Mouse (Mus musculus) retina, postnatal 7 days (tissue): ENCODE results near the gene Nmt2.
A peak's percentile ranks its signal among the peaks of the same experiment; 100 is the strongest.

Experiments used
- DNase-seq: peaks from one replicate; pipeline ENCODE4 v3.0.0-alpha.2; 2012; ENCODE audit warnings: low read depth, low spot score

Nmt2 gene

DNA sequence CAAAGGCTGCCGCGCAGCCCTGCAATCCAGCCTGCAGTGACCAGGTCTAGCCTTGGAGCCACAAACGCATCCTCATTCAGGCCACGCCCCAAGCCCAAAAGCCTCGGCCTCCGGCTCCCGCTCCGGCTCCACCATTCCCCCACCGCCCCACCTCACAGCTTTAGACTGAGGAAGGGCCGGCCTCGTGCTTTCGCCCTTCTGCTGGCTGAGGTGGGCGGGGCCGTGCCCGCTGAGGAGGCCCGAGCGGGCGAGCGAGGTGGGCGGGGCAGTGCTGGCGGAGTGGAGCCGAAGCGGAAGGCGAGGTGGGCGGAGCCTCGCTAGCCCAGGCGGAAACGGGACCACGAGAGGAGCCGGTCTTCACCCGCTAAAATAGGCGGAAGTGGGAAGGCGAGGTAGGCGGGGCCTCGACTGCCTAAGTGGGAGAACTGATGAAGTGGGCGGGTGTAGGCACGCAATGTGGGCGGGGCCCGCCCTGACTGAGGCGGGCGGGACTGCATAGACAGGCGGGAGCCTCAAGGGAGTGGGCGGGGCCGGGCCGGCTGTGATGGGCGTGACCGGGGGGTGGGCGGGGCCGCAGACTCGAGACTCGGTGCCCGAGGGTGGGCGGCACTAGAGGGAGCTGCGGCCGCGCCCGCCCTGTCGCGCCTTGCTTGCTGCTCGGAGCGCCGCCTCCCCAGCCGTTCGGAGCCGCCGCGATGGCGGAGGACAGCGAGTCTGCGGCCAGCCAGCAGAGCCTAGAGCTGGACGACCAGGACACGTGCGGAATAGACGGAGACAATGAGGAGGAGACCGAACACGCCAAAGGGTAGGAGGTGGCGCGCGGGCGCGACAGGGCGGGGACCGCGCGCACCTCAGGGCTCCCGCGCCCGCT is at the start of gene Nmt2:
Nmt2 (plus strand) TSS at position 611 of the 871 bp plus-strand sequence.
- peak; percentile 100 for DNase-seq

GRCm38 (mm10) chr2:3239255-3239654 is 44.8 kb upstream of the Nmt2 start:
- DNase-seq: no peak

DNA sequence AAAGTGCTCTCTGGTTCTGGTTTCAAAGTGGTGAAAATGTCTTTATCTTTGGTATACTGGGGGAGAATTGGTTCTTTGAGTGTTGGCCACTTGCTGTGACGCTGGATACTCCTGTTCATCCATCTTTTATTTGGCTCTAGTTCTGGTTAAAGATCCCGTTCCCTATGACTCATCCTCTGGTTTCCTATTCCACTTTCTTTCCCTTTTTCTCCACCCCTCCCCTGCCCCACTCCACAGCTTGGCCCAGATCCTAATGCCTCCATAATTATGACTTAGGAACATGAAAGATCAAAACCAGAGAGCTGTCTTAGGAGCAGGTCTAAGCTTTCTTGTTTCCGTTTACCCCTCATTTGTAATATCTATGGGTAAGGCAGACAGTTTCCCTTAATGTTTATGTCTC is 39.8 kb upstream of the Nmt2 start:
- no peak for DNase-seq

- no peak for DNase-seq
Measured at GRCm38 (mm10) chr2:3251309-3251708, 32.7 kb upstream of the Nmt2 start.

GRCm38 (mm10) chr2:3266466-3266865 is 17.5 kb upstream of the Nmt2 start:
- DNase-seq: no peak

DNA sequence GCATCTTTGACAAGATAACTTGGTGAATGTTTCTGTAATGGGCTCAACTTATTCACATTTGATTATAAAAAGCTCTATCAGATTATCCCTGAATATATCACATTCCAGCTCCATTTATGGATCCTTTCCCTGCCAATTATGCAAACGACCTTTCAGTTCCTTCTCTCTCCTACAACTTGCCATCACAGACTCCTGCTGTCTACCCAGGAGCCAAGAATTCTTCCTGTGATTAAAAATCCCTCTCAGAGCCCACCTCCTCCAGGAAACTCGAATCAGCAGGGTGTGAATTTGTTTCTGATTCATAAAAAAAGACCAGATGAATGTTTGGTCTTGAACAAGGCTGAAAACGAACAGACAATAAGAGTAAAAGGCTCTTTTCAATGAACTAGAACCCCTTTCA is 16.1 kb upstream of the Nmt2 start:
- no peak for DNase-seq

- no peak for DNase-seq
Measured at GRCm38 (mm10) chr2:3273349-3273748, 10.7 kb upstream of the Nmt2 start.

GRCm38 (mm10) chr2:3276106-3276505 is 7.9 kb upstream of the Nmt2 start:
- DNase-seq: no peak

DNA sequence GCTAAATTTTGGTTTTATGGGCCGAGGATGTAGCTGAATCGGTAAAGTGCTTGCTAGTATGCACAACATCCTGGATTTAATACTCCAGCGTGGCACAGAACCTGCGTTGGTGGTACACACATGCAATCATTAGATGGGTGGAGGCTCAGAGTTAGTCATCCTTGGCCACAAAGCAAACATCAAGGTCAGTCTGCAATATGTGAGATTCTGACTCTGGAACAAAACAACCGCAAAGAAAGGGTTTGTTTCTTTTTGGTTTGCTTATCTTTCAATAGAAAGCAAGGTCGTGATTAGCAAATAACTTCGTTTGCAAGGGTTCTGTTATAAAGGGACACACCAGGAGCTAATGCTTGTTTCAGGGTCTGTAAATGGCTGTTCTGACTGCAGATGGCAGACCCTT is 6.5 kb upstream of the Nmt2 start:
- no peak for DNase-seq

- DNase-seq: no peak
Measured at GRCm38 (mm10) chr2:3281311-3281710, 2.7 kb upstream of the Nmt2 start.

- no peak for DNase-seq
Measured at GRCm38 (mm10) chr2:3282866-3283601, 978 bp upstream of the Nmt2 start.

- DNase-seq: peak; percentile 35
Measured at GRCm38 (mm10) chr2:3284473-3285180, 615 bp downstream of the Nmt2 start.

- no peak for DNase-seq
Measured at GRCm38 (mm10) chr2:3285181-3285530, 1.1 kb downstream of the Nmt2 start.

DNA sequence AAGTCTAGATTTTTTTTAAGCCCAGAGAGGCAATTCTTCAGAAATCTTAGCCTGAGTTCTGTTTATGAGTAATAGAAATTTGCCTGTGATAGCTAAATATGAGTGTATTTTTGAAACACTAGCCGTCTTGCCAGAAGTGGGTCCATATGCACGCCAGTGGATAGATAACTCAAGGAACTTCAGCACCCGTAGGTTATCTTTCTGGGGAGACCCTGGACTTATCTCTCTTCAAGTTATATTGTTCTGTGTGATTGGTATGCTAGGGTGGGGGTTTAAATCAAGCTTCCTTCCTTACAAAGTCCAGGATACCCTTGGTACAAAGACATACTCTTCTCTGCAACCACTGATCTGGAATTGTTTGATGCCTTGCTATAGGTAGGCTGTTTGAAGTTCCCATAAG is 1.7 kb downstream of the Nmt2 start:
- DNase-seq: no peak

DNA sequence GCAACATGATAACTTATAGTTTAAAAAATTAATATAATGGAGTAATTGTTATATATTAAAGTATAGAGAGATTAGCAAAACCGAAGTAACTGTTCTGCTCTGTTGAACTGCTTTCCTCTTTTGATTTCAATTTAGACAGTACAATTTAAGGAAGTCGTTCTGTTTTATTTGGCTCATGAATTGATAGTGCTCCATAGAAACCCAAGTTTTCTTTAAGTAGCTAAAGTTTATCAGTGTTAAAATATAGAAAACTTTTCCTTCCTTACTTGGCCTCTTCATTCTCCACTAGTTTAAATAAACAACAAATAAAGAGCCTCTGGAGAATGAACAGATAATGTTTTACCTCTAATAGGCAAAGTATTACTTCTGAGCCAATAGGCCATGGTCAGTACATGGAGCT is 2.2 kb downstream of the Nmt2 start:
- no peak for DNase-seq

- DNase-seq: no peak
Measured at GRCm38 (mm10) chr2:3289581-3289980, 5.6 kb downstream of the Nmt2 start.

GRCm38 (mm10) chr2:3292170-3292569 is 8.2 kb downstream of the Nmt2 start:
- no peak for DNase-seq

- DNase-seq: no peak
Measured at GRCm38 (mm10) chr2:3295826-3296225, 11.8 kb downstream of the Nmt2 start.

DNA sequence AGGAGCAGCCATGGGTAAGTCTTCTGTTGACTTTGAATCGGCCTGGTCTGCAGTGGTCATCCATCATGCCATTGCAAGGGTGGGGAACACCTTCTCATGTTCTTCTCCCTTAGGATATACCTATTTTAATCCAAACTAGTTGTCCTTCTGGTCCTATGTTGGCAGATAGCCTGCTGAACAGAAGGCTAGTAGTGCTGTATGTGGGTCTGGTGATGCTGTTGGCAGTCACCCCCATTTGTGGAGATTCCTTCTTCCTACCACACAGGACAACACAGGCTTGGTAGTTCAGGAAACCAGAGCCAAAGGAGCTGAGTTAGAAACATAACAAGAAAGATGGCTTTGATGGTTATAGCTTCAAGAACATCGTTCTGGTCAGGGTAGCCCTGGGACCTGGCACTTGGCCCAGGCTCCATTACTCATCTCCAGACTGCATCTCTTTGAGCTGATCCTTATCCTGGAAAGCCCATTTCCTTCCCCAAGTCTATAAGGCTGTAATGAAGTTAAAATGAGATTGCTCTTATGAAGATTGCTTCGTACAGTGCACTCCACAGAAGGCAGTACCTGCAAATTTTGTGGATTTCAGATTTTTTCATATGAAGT is 21.5 kb downstream of the Nmt2 start:
- no peak for DNase-seq

DNA sequence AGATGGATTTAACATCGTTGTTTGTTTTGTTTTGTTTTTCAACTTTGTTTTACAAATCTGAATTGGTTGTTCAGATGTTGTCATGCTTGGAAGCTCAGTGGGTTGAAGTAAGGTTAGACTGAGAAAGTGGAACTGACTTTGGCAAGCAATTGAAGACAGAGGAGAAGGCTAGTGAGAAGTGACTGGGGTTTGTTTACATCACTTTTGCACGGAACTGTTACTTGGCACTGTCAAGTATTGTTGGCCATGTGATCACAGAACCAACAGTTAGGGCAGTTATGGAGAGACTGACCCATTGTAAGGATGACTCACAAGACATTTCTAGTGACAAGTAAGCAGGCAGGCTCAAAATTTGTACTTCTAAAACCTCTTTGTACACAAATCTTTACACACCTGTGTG is 39.1 kb downstream of the Nmt2 start:
- no peak for DNase-seq

DNA sequence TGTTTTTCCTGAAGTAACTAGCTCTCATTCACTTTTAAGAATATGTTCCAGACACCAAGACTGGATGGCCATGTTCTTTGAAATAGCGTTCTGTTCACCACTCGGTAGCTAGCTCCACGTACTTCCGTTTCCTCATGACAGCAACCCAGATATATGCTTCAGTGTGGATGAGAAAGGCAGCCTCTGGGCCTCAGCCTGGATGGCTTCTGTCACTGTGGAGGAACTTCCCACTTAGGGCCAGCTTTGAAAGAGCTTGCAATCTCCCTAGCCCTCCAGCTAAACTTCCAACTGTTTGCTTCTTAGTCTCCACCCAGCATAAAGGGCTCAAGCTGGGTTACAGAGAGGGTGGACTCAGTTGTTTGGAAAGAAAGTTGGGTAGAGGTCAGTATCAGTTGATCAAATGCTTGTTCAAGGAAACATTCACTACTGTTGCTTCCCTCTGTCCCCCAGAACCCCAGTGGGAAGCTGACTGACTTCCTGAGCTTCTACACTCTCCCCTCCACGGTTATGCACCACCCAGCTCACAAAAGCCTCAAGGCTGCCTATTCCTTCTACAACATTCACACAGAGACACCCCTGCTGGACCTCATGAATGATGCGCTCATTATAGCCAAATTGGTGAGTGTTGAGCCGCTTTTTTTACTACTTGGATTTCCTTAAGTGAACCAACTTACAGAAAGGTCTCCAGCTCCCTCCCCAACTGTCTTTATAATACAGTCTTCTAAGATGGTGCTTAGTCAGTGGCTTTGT is 40.5 kb downstream of the Nmt2 start:
- DNase-seq: no peak
